Mouse (Mus musculus) kidney, postnatal 14 days (tissue): Measurements from ENCODE around the gene Zcchc7.
"Not testable (repeated sequence)": the region's sequence is repeated elsewhere in the genome, so short reads cannot be mapped to it uniquely, and the experiment has no call there.

Experiments
- DNase-seq: peaks from one replicate; pipeline ENCODE4 v3.0.0; 2022; ENCODE audit warnings: mixed read lengths

Zcchc7 gene

GRCm38 (mm10) chr4:44917907-44918306, 162.2 kb downstream of the Zcchc7 start:
- DNase-seq, result no peak

- DNase-seq, result peak; percentile 12
Observed at GRCm38 (mm10) chr4:44920831-44921230, 165.2 kb downstream of the Zcchc7 start.

GRCm38 (mm10) chr4:44922466-44923128, 166.9 kb downstream of the Zcchc7 start:
- no peak for DNase-seq

- no peak for DNase-seq
Observed at GRCm38 (mm10) chr4:44923129-44923481, 167.4 kb downstream of the Zcchc7 start.

- no peak for DNase-seq
Observed at GRCm38 (mm10) chr4:44927934-44928333, 172.3 kb downstream of the Zcchc7 start.

- no peak for DNase-seq
Observed at GRCm38 (mm10) chr4:44928790-44929189, 173.1 kb downstream of the Zcchc7 start.

- no peak for DNase-seq
Observed at GRCm38 (mm10) chr4:44930406-44930805, 174.7 kb downstream of the Zcchc7 start.

GRCm38 (mm10) chr4:44931732-44932131, 176.1 kb downstream of the Zcchc7 start:
- DNase-seq, result no peak

GRCm38 (mm10) chr4:44938359-44939340, 183.0 kb downstream of the Zcchc7 start:
- no peak for DNase-seq

- DNase-seq, result no peak
Observed at GRCm38 (mm10) chr4:44939576-44940249, 184.0 kb downstream of the Zcchc7 start.

GRCm38 (mm10) chr4:44940286-44940685, 184.6 kb downstream of the Zcchc7 start:
- DNase-seq, result no peak

GRCm38 (mm10) chr4:44942237-44942636, 186.6 kb downstream of the Zcchc7 start:
- no peak for DNase-seq

- DNase-seq, result peak; percentile 5
Observed at GRCm38 (mm10) chr4:44943480-44943879, 187.8 kb downstream of the Zcchc7 start.

GRCm38 (mm10) chr4:44944426-44945075, 188.9 kb downstream of the Zcchc7 start:
- no peak for DNase-seq

- DNase-seq, result not testable (repeated sequence)
Observed at GRCm38 (mm10) chr4:44946126-44946525, 190.4 kb downstream of the Zcchc7 start.

- no peak for DNase-seq
Observed at GRCm38 (mm10) chr4:44947464-44947863, 191.8 kb downstream of the Zcchc7 start.

GRCm38 (mm10) chr4:44948314-44948713, 192.6 kb downstream of the Zcchc7 start:
- DNase-seq, result no peak

GRCm38 (mm10) chr4:44953041-44953440, 197.4 kb downstream of the Zcchc7 start:
- no peak for DNase-seq

GRCm38 (mm10) chr4:44958776-44959175, 203.1 kb downstream of the Zcchc7 start:
- DNase-seq, result no peak

GRCm38 (mm10) chr4:44959220-44959619, 203.5 kb downstream of the Zcchc7 start:
- no peak for DNase-seq

GRCm38 (mm10) chr4:44963156-44963555, 207.5 kb downstream of the Zcchc7 start:
- no peak for DNase-seq

- no peak for DNase-seq
Observed at GRCm38 (mm10) chr4:44965175-44965574, 209.5 kb downstream of the Zcchc7 start.

- DNase-seq, result no peak
Observed at GRCm38 (mm10) chr4:44965736-44966135, 210.1 kb downstream of the Zcchc7 start.
